9 mouse cellular contexts compared by ENCODE assay signal in genomic region chr9:119893881-119894280, GRCm38 (mm10). TPM values are rescaled to one million over a fixed set of nuclear protein-coding genes. Genes with fewer than 3 reads are reported as not detected.
A peak's percentile ranks its signal among the peaks of the same experiment; 100 is the strongest.
DNase-seq lines count a peak whose midpoint lies in the region; ATAC-seq lines count a peak whose summit lies in the region.
"Had no signal": no experiment of that assay in that cellular context is flagged by ENCODE, and none has a peak within 500 bp of the region (broad histone marks: within the 10 kb centered on the region; RNA-seq: fewer than 3 reads in every experiment).

No protein-coding gene starts in this region.

- no peaks in the 10 kb centered on the region for H3K9me3 ChIP-seq in heart, embryonic 13.5 days
- no peaks in the 10 kb centered on the region for H3K9me3 ChIP-seq in forebrain, embryonic 12.5 days
- no peaks in the 10 kb centered on the region for H3K9me3 ChIP-seq in liver, embryonic 12.5 days (replicated peaks)

- peak overlapping the region; percentile 83; the same call in 1 of the 2 replicates for H3K27ac ChIP-seq in heart, embryonic 13.5 days (replicated peaks)
- no peak overlapping the region for H3K27ac ChIP-seq in forebrain, embryonic 12.5 days
- H3K27ac ChIP-seq in liver, embryonic 12.5 days: peak overlapping the region; percentile 84

- no peaks in the 10 kb centered on the region for H3K27me3 ChIP-seq in heart, embryonic 13.5 days (replicated peaks)
- H3K27me3 ChIP-seq in forebrain, embryonic 12.5 days: no peaks in the 10 kb centered on the region
- H3K27me3 ChIP-seq in liver, embryonic 12.5 days (replicated peaks): no peaks in the 10 kb centered on the region

- H3K4me2 ChIP-seq in heart, embryonic 13.5 days: peak overlapping the region; percentile 94
- peak overlapping the region; percentile 94; the same call in 1 of the 2 replicates for H3K4me2 ChIP-seq in forebrain, embryonic 12.5 days
- H3K4me2 ChIP-seq in liver, embryonic 12.5 days: peak overlapping the region; percentile 93

- no peak overlapping the region for H3K4me3 ChIP-seq in heart, embryonic 13.5 days
- H3K4me3 ChIP-seq in forebrain, embryonic 12.5 days (replicated peaks): peak overlapping the region; percentile 100; the same call in 1 of the 2 replicates
- peak overlapping the region; percentile 97; the same call in 1 of the 2 replicates for H3K4me3 ChIP-seq in liver, embryonic 12.5 days

- H3K36me3 ChIP-seq in heart, embryonic 13.5 days: 0 out of 2 replicates have a peak, but pooled peaks cover 2% of the 10 kb centered on the region
- H3K36me3 ChIP-seq in forebrain, embryonic 12.5 days (replicated peaks): no peaks in the 10 kb centered on the region
- H3K36me3 ChIP-seq in liver, embryonic 12.5 days: peaks cover 11% of the 10 kb centered on the region

- no peak for DNase-seq in heart, adult 11 months
- peak; percentile 21 for DNase-seq in A20 (ENCODE audit: low read depth, low spot score)
- DNase-seq in frontal cortex, postnatal 25 days (ENCODE audit: low spot score in 2 of 2): no peak
- no peak for DNase-seq in cerebellum, adult 11 months

- no peak overlapping the region for H3K9ac ChIP-seq in heart, embryonic 13.5 days
- H3K9ac ChIP-seq in forebrain, embryonic 12.5 days: no peak overlapping the region
- H3K9ac ChIP-seq in liver, embryonic 12.5 days: peak overlapping the region; percentile 68

- 81% methylated on average over 5 of the region's 5 CpGs for WGBS in heart, embryonic 13.5 days
- 91% methylated on average over 5 of the region's 5 CpGs for WGBS in forebrain, embryonic 12.5 days
- WGBS in liver, embryonic 12.5 days (ENCODE audit: insufficient replicate concordance): 74% methylated on average over 5 of the region's 5 CpGs

- peaks cover 19% of the 10 kb centered on the region for H3K4me1 ChIP-seq in heart, embryonic 13.5 days
- peaks cover 29% of the 10 kb centered on the region for H3K4me1 ChIP-seq in forebrain, embryonic 12.5 days
- peaks cover 25% of the 10 kb centered on the region for H3K4me1 ChIP-seq in liver, embryonic 12.5 days

- ATAC-seq in heart, embryonic 13.5 days (ENCODE audit: extremely low read depth, insufficient number of reproducible peaks, low FRiP score, low TSS enrichment): no peak
- ATAC-seq in forebrain, embryonic 12.5 days (ENCODE audit: low FRiP score): no peak
- no peak for ATAC-seq in liver, embryonic 12.5 days
- ATAC-seq in megakaryocyte-erythroid progenitor cell, adult 5-6 weeks (replicated peaks; ENCODE audit: low FRiP score, low TSS enrichment, poor library complexity, severe bottlenecking): no peak

RNA-seq across cellular contexts. Expression of gene Wdr48, which starts 0.8 kb away (rescaled TPM):
- polyA plus RNA-seq in heart, embryonic 13.5 days (2015; fragmentation: Nextera tagmentation; extraction: Ambion mirVana): 35.6 and 36.9 TPM in 2 replicates
- polyA plus RNA-seq in forebrain, embryonic 12.5 days (2016; fragmentation: Nextera tagmentation; extraction: Ambion mirVana): 77.1 and 87.1 TPM in 2 replicates
- 32.9 and 33.7 TPM in 2 replicates for polyA plus RNA-seq in liver, embryonic 12.5 days (2016; fragmentation: Nextera tagmentation; extraction: Ambion mirVana)
- 49.3 and 67.8 TPM in 2 replicates for total RNA-seq in megakaryocyte-erythroid progenitor cell, adult 5-6 weeks (2014; fragmentation: Nextera tagmentation)
- total RNA-seq in megakaryocyte-erythroid progenitor cell, adult 5-6 weeks (2017): 27.2 and 36.4 TPM in 2 replicates

RNA-seq across cellular contexts. Expression of gene Gorasp1, which starts 43.5 kb away (rescaled TPM):
- polyA plus RNA-seq in heart, embryonic 13.5 days (2015; fragmentation: Nextera tagmentation; extraction: Ambion mirVana): 21.4 and 23.8 TPM in 2 replicates
- 23.1 and 27.7 TPM in 2 replicates for polyA plus RNA-seq in forebrain, embryonic 12.5 days (2016; fragmentation: Nextera tagmentation; extraction: Ambion mirVana)
- polyA plus RNA-seq in liver, embryonic 12.5 days (2016; fragmentation: Nextera tagmentation; extraction: Ambion mirVana): 14.9 and 15.9 TPM in 2 replicates
- total RNA-seq in megakaryocyte-erythroid progenitor cell, adult 5-6 weeks (2014; fragmentation: Nextera tagmentation): 8.9 and 11.4 TPM in 2 replicates
- 4.8 and 7.8 TPM in 2 replicates for total RNA-seq in megakaryocyte-erythroid progenitor cell, adult 5-6 weeks (2017)

RNA-seq across cellular contexts. Expression of gene Ttc21a, which starts 43.5 kb away (rescaled TPM):
- polyA plus RNA-seq in heart, embryonic 13.5 days (2015; fragmentation: Nextera tagmentation; extraction: Ambion mirVana): 0.17 and 0.27 TPM in 2 replicates
- polyA plus RNA-seq in forebrain, embryonic 12.5 days (2016; fragmentation: Nextera tagmentation; extraction: Ambion mirVana): 0.24 and 0.36 TPM in 2 replicates
- polyA plus RNA-seq in liver, embryonic 12.5 days (2016; fragmentation: Nextera tagmentation; extraction: Ambion mirVana): 0.06 and 0.07 TPM in 2 replicates
- total RNA-seq in megakaryocyte-erythroid progenitor cell, adult 5-6 weeks (2014; fragmentation: Nextera tagmentation): not detected in 2 replicates
- not detected in 2 replicates for total RNA-seq in megakaryocyte-erythroid progenitor cell, adult 5-6 weeks (2017)
- total RNA-seq: liver, adult 2 months had no signal
- polyA plus RNA-seq: liver, adult 2 months had no signal
